Mouse (Mus musculus): ENCODE measurements around the gene Prpf31. TPM values are rescaled to one million over a fixed set of nuclear protein-coding genes. Genes with fewer than 3 reads are reported as not detected.

Prpf31 gene
- total RNA-seq, 1 experiment from 2014 or later = 46.4 TPM

- no peak for DNase-seq
Measured at GRCm38 (mm10) chr7:3685400-3686187, 55.8 kb downstream of the Prpf31 start.

GRCm38 (mm10) chr7:3691919-3692318 is 62.1 kb downstream of the Prpf31 start:
- no peak for DNase-seq

Small RNA genes within 50 kb of the gene (microRNA-seq; reads per million reads assigned to microRNA genes)
- gene Gm25100 (0 reads per million in 2 experiments), gene Mir3572 (3.8 to 4.3 reads per million in 2 experiments)

Other genes starting within 250 kb of the Prpf31 start
- 2.5 and 5.1 TPM in 2 replicates for gene Cacng8, start 239.3 kb upstream of the Prpf31 start, total RNA-seq (2021)
- gene Cacng6, start 205.8 kb upstream of the Prpf31 start, total RNA-seq (2021) = not detected in 2 replicates
- gene Tarm1, start 127.4 kb upstream of the Prpf31 start, total RNA-seq (2021) = 1.0 and 1.2 TPM in 2 replicates
- gene Oscar, start 13.8 kb upstream of the Prpf31 start, total RNA-seq (2021) = 0.39 TPM in 1 of 2 replicates, not detected in the other
- 484 and 641 TPM in 2 replicates for gene Ndufa3, start 12.6 kb upstream of the Prpf31 start, total RNA-seq (2021)
- 22.8 and 24.4 TPM in 2 replicates for gene Tfpt, start 56 bp upstream of the Prpf31 start, total RNA-seq (2021)
- 71.6 and 75.9 TPM in 2 replicates for gene Cnot3, start 15.3 kb downstream of the Prpf31 start, total RNA-seq (2021)
- gene Leng1, start 35.9 kb downstream of the Prpf31 start, total RNA-seq (2021) = 16.2 and 17.1 TPM in 2 replicates
- 13.7 and 20.1 TPM in 2 replicates for gene Tmc4, start 47.6 kb downstream of the Prpf31 start, total RNA-seq (2021)
- gene Tsen34, start 62.9 kb downstream of the Prpf31 start, total RNA-seq (2021) = 96.6 and 122 TPM in 2 replicates
- gene Mboat7, start 63.5 kb downstream of the Prpf31 start, total RNA-seq (2021) = 76.1 and 85.5 TPM in 2 replicates
- gene Rps9, start 74.0 kb downstream of the Prpf31 start, total RNA-seq (2021) = 939 and 948 TPM in 2 replicates
- 0.76 and 0.85 TPM in 2 replicates for gene Pirb, start 90.4 kb downstream of the Prpf31 start, total RNA-seq (2021)
- gene Gm15448, start 195.7 kb downstream of the Prpf31 start, total RNA-seq (2021) = 0.30 TPM in 1 of 2 replicates, not detected in the other
- 0.81 TPM in 1 of 2 replicates, not detected in the other for gene Pira2, start 215.1 kb downstream of the Prpf31 start, total RNA-seq (2021)

Data from adrenal gland, postnatal 25 days (tissue).